Mouse (Mus musculus) hindbrain, embryonic 13.5 days (tissue): Measurements from ENCODE around the gene Tnfrsf19. TPM values are rescaled to one million over a fixed set of nuclear protein-coding genes. Genes with fewer than 3 reads are reported as not detected.
A peak's percentile ranks its signal among the peaks of the same experiment; 100 is the strongest.

Experiments
- ATAC-seq: fragments of 200-750 bp; cut with Nextera tagmentation; 2 replicates; pipeline ENCODE4 v1.8.0; 2017; ENCODE audit warnings: moderate TSS enrichment; ENCODE audit not compliant: low FRiP score
- H3K27ac ChIP-seq: fragments of 300-500 bp; sonication (generic); 2 replicates; pipeline ENCODE4 v1.5.1; 2015; ENCODE audit warnings: inconsistent platforms, mild to moderate bottlenecking, moderate library complexity
- H3K27me3 ChIP-seq: fragments of 300-500 bp; sonication (generic); 2 replicates; pipeline ENCODE4 v1.6.1; 2015; ENCODE audit warnings: mild to moderate bottlenecking, inconsistent platforms
- H3K36me3 ChIP-seq: fragments of 300-500 bp; sonication (generic); 2 replicates; pipeline ENCODE4 v1.6.1; 2015; ENCODE audit warnings: mild to moderate bottlenecking, inconsistent platforms
- H3K4me1 ChIP-seq: fragments of 300-500 bp; sonication (generic); replicated peaks from 2 replicates; pipeline ENCODE4 v1.6.1; 2015; ENCODE audit warnings: inconsistent platforms
- H3K4me2 ChIP-seq: fragments of 300-500 bp; sonication (generic); 2 replicates; pipeline ENCODE4 v1.6.1; 2015; ENCODE audit warnings: inconsistent platforms, mild to moderate bottlenecking, moderate library complexity
- H3K4me3 ChIP-seq: fragments of 300-500 bp; sonication (generic); 2 replicates; pipeline ENCODE4 v1.5.1; 2015; ENCODE audit warnings: mild to moderate bottlenecking, inconsistent platforms
- H3K9ac ChIP-seq: fragments of 300-500 bp; sonication (generic); 2 replicates; pipeline ENCODE4 v1.6.1; 2015; ENCODE audit warnings: mild to moderate bottlenecking, inconsistent platforms
- H3K9me3 ChIP-seq: fragments of 300-500 bp; sonication (generic); 2 replicates; pipeline ENCODE4 v1.6.1; 2016; ENCODE audit warnings: inconsistent platforms
- WGBS: fragments of 180-500 bp; shearing (Covaris S2); methylation state at CpG from one replicate; pipeline ENCODE4 v1.1.7; 2015; 5-methylcytosine and 5-hydroxymethylcytosine counted together
- polyA plus RNA-seq: library from polyadenylated mRNA; unstranded; fragments of >200 nt; fragmentation: Nextera tagmentation; extraction: Ambion mirVana; gene quantifications from 2 replicates; pipeline ENCODE4 v1.2.1, GENCODE M21; 2015

Tnfrsf19 gene
- polyA plus RNA-seq, 1 experiment from 2014 or later, result 35.1 TPM

- Histone ChIP-seq H3K27ac (0 out of 2 replicates have a peak overlapping the region, but pooled peaks have one; percentile 30), H3K4me3 (no peak overlapping the region), H3K9me3 (no peaks in the 10 kb centered on the region), H3K9ac (no peak overlapping the region), H3K4me2 (no peak overlapping the region), H3K36me3 (no peaks in the 10 kb centered on the region), H3K4me1 (peaks cover 24% of the 10 kb centered on the region), H3K27me3 (no peaks in the 10 kb centered on the region)
- 21% methylated on average over 4 of the region's 4 CpGs for WGBS
- ATAC-seq, result no peak
These were observed 61.2 kb downstream of the Tnfrsf19 start for GRCm38 (mm10) chr14:60985077-60985476.

- H3K4me1 ChIP-seq, result peaks cover 24% of the 10 kb centered on the region
- H3K27ac ChIP-seq, result no peak overlapping the region; the same call in 1 of the 2 replicates
- H3K9me3 ChIP-seq, result no peaks in the 10 kb centered on the region
- WGBS, result 70% methylated on average over 6 of the region's 6 CpGs
- no peak for ATAC-seq
- H3K9ac ChIP-seq, result no peak overlapping the region
- no peaks in the 10 kb centered on the region for H3K27me3 ChIP-seq
- no peaks in the 10 kb centered on the region for H3K36me3 ChIP-seq
- no peak overlapping the region for H3K4me2 ChIP-seq
- H3K4me3 ChIP-seq, result no peak overlapping the region
These were observed 62.0 kb downstream of the Tnfrsf19 start for GRCm38 (mm10) chr14:60984266-60984665.

- Histone ChIP-seq H3K27me3 (no peaks in the 10 kb centered on the region), H3K4me2 (no peak overlapping the region), H3K9me3 (no peaks in the 10 kb centered on the region), H3K27ac (no peak overlapping the region), H3K9ac (no peak overlapping the region), H3K4me1 (peaks cover 13% of the 10 kb centered on the region), H3K36me3 (no peaks in the 10 kb centered on the region), H3K4me3 (no peak overlapping the region)
- no peak for ATAC-seq
These were observed 64.2 kb downstream of the Tnfrsf19 start for GRCm38 (mm10) chr14:60982126-60982525.

GRCm38 (mm10) chr14:60980244-60980887 lies 65.9 kb downstream of the Tnfrsf19 start:
- H3K9me3 ChIP-seq, result no peaks in the 10 kb centered on the region
- no peak overlapping the region for H3K9ac ChIP-seq

GRCm38 (mm10) chr14:60978129-60978528 lies 68.2 kb downstream of the Tnfrsf19 start:
- H3K4me1 ChIP-seq, result no peaks in the 10 kb centered on the region
- H3K36me3 ChIP-seq, result peaks cover 3% of the 10 kb centered on the region; the same call in 1 of the 2 replicates
- no peak overlapping the region for H3K9ac ChIP-seq
- no peak overlapping the region for H3K27ac ChIP-seq
- no peaks in the 10 kb centered on the region for H3K27me3 ChIP-seq
- ATAC-seq, result no peak
- WGBS, result 78% methylated on average over 6 of the region's 6 CpGs
- H3K9me3 ChIP-seq, result no peaks in the 10 kb centered on the region
- no peak overlapping the region for H3K4me3 ChIP-seq
- no peak overlapping the region for H3K4me2 ChIP-seq

More at GRCm38 (mm10) chr14:60980244-60980887, 65.9 kb downstream of the Tnfrsf19 start:
- Histone ChIP-seq H3K4me2 (no peak overlapping the region), H3K4me3 (no peak overlapping the region), H3K27me3 (no peaks in the 10 kb centered on the region), H3K27ac (no peak overlapping the region), H3K4me1 (peaks cover 12% of the 10 kb centered on the region), H3K36me3 (no peaks in the 10 kb centered on the region)
- 94% methylated on average over 5 of the region's 5 CpGs for WGBS
- no peak for ATAC-seq

GRCm38 (mm10) chr14:60976231-60976630 lies 70.1 kb downstream of the Tnfrsf19 start:
- Histone ChIP-seq H3K27me3 (no peaks in the 10 kb centered on the region), H3K9me3 (no peaks in the 10 kb centered on the region), H3K4me1 (no peaks in the 10 kb centered on the region), H3K4me3 (no peak overlapping the region), H3K36me3 (peaks cover 6% of the 10 kb centered on the region; the same call in 1 of the 2 replicates), H3K4me2 (no peak overlapping the region), H3K27ac (no peak overlapping the region), H3K9ac (no peak overlapping the region)
- ATAC-seq, result no peak
- WGBS, result 79% methylated on average over 3 of the region's 3 CpGs

- no peaks in the 10 kb centered on the region for H3K9me3 ChIP-seq
- no peaks in the 10 kb centered on the region for H3K4me1 ChIP-seq
- no peak for ATAC-seq
- H3K27ac ChIP-seq, result no peak overlapping the region
- peaks cover 6% of the 10 kb centered on the region; the same call in 1 of the 2 replicates for H3K36me3 ChIP-seq
- H3K4me3 ChIP-seq, result no peak overlapping the region
- no peak overlapping the region for H3K4me2 ChIP-seq
- no peaks in the 10 kb centered on the region for H3K27me3 ChIP-seq
- H3K9ac ChIP-seq, result no peak overlapping the region
- 76% methylated on average over 3 of the region's 3 CpGs for WGBS
These were observed 70.6 kb downstream of the Tnfrsf19 start for GRCm38 (mm10) chr14:60975736-60976135.

GRCm38 (mm10) chr14:60970961-60971360 lies 75.3 kb downstream of the Tnfrsf19 start:
- Histone ChIP-seq H3K27ac (no peak overlapping the region), H3K9ac (no peak overlapping the region), H3K9me3 (no peaks in the 10 kb centered on the region), H3K36me3 (peaks cover 6% of the 10 kb centered on the region; the same call in 1 of the 2 replicates), H3K4me2 (no peak overlapping the region), H3K4me1 (no peaks in the 10 kb centered on the region), H3K4me3 (no peak overlapping the region), H3K27me3 (no peaks in the 10 kb centered on the region)
- no peak for ATAC-seq
- 96% methylated on average over 9 of the region's 9 CpGs for WGBS

GRCm38 (mm10) chr14:60966061-60966460 lies 80.2 kb downstream of the Tnfrsf19 start:
- Histone ChIP-seq H3K4me3 (no peak overlapping the region), H3K27ac (no peak overlapping the region), H3K9me3 (no peaks in the 10 kb centered on the region), H3K27me3 (no peaks in the 10 kb centered on the region), H3K36me3 (no peaks in the 10 kb centered on the region), H3K4me2 (no peak overlapping the region), H3K4me1 (no peaks in the 10 kb centered on the region), H3K9ac (no peak overlapping the region)
- 94% methylated on average over 4 of the region's 4 CpGs for WGBS
- ATAC-seq, result no peak

GRCm38 (mm10) chr14:60964016-60964810 lies 82.1 kb downstream of the Tnfrsf19 start:
- no peak overlapping the region for H3K4me3 ChIP-seq
- H3K9me3 ChIP-seq, result no peaks in the 10 kb centered on the region
- no peak overlapping the region for H3K4me2 ChIP-seq
- no peak for ATAC-seq
- WGBS, result 88% methylated on average over 7 of the region's 7 CpGs
- no peak overlapping the region for H3K9ac ChIP-seq
- H3K27me3 ChIP-seq, result no peaks in the 10 kb centered on the region
- no peaks in the 10 kb centered on the region for H3K4me1 ChIP-seq
- H3K36me3 ChIP-seq, result no peaks in the 10 kb centered on the region
- H3K27ac ChIP-seq, result no peak overlapping the region

- H3K9me3 ChIP-seq, result no peaks in the 10 kb centered on the region
- no peak overlapping the region for H3K27ac ChIP-seq
- ATAC-seq, result no peak
- no peak overlapping the region for H3K4me2 ChIP-seq
- H3K9ac ChIP-seq, result no peak overlapping the region
- no peaks in the 10 kb centered on the region for H3K4me1 ChIP-seq
- no peaks in the 10 kb centered on the region for H3K36me3 ChIP-seq
- no peak overlapping the region for H3K4me3 ChIP-seq
- no peaks in the 10 kb centered on the region for H3K27me3 ChIP-seq
These were observed 88.6 kb downstream of the Tnfrsf19 start for GRCm38 (mm10) chr14:60957611-60958157.

- H3K4me3 ChIP-seq, result no peak overlapping the region
- H3K4me2 ChIP-seq, result no peak overlapping the region
- no peaks in the 10 kb centered on the region for H3K4me1 ChIP-seq
- no peaks in the 10 kb centered on the region for H3K36me3 ChIP-seq
- no peak for ATAC-seq
- no peaks in the 10 kb centered on the region for H3K27me3 ChIP-seq
- 94% methylated on average over 4 of the region's 4 CpGs for WGBS
- H3K27ac ChIP-seq, result no peak overlapping the region
- H3K9me3 ChIP-seq, result no peaks in the 10 kb centered on the region
- H3K9ac ChIP-seq, result no peak overlapping the region
These were observed 108.7 kb downstream of the Tnfrsf19 start for GRCm38 (mm10) chr14:60937481-60938039.
